Mouse (Mus musculus): ENCODE data around the gene AI661453.

DNA sequence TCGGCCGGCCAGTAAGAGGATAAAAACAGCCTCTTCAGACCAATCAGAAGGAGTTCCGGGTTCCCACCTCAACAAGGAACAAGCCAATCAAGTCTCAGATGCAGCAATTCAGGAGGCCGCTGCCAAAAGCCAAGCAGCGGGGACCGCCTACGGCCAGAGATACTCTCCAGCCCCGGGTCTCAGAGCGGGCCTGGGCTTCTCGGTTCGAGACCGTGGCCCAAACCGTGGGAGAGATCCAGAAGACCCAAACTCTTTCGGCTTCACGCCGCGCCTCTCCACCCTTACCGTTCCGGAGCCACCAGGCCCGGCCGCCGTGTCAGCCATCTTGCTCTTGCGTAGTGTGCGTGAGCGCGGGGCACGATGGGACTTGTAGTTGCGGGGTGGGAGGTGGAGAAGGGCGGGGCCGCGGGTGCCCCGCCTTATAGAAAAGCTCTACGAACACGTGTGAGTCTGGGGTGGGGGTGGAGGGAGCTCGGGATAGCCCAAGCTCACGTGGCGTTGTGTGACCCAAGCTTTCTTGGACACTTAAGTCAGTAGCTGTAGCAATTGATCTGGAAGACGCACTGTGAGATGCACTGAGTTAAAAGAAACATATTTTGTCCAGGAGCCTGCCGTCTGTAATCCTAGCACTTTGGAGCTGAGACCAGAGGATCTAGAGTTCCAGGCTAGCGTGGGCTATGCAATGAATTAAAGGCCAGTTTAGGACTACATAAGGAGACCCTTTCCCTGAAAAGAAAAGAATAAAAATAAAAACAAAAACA, 65.7 kb downstream of the AI661453 start, which contains the start of gene Taf8:
- no peak for TF ChIP-seq TAL1 (IDR thresholded peaks at IDR 0.05; ENCODE audit: low read length)
- no peak for TF ChIP-seq GATA1 (IDR thresholded peaks at IDR 0.05; ENCODE audit: low read length)
